Mouse (Mus musculus): Measurements from ENCODE around the gene Srsf4. TPM values are rescaled to one million over a fixed set of nuclear protein-coding genes. Genes with fewer than 3 reads are reported as not detected.

The Srsf4 gene
- polyA plus RNA-seq (2015; fragmentation: Nextera tagmentation; extraction: Ambion mirVana) = 117 and 119 TPM in 2 replicates

GRCm38 (mm10) chr4:131873293-131874168 lies at the start of gene Srsf4:
Srsf4 (plus strand) TSS chr4:131873617.
- H3K9ac ChIP-seq = peak within 1 kb of the TSS; percentile 100
- WGBS = 2% methylated on average over 64 of the region's 116 CpGs
- no peaks in the 10 kb centered on the region for H3K9me3 ChIP-seq
- peaks cover 37% of the 10 kb centered on the region for H3K4me1 ChIP-seq
- ATAC-seq (ENCODE audit: borderline replicate concordance, extremely low read depth, low FRiP score, low TSS enrichment) = peak; percentile 98
- no peaks in the 10 kb centered on the region for H3K27me3 ChIP-seq
- no peaks in the 10 kb centered on the region for H3K36me3 ChIP-seq
- peak within 1 kb of the TSS; percentile 98 for H3K4me3 ChIP-seq
- H3K27ac ChIP-seq = peak within 1 kb of the TSS; percentile 100
- H3K4me2 ChIP-seq = peak within 1 kb of the TSS; percentile 65

GRCm38 (mm10) chr4:131824939-131825338 lies 48.5 kb upstream of the Srsf4 start:
- Histone ChIP-seq H3K4me1 (peaks cover 13% of the 10 kb centered on the region), H3K36me3 (no peaks in the 10 kb centered on the region), H3K9ac (no peak overlapping the region), H3K9me3 (no peaks in the 10 kb centered on the region), H3K27me3 (no peaks in the 10 kb centered on the region), H3K4me2 (no peak overlapping the region), H3K27ac (no peak overlapping the region), H3K4me3 (no peak overlapping the region)
- WGBS = 72% methylated on average over 3 of the region's 3 CpGs
- ATAC-seq (ENCODE audit: borderline replicate concordance, extremely low read depth, low FRiP score, low TSS enrichment) = no peak

- Histone ChIP-seq H3K27me3 (no peaks in the 10 kb centered on the region), H3K4me1 (peaks cover 13% of the 10 kb centered on the region), H3K27ac (no peak overlapping the region), H3K4me2 (no peak overlapping the region), H3K4me3 (no peak overlapping the region), H3K9me3 (no peaks in the 10 kb centered on the region), H3K36me3 (no peaks in the 10 kb centered on the region), H3K9ac (no peak overlapping the region)
- 36% methylated on average over 8 of the region's 8 CpGs for WGBS
- ATAC-seq (ENCODE audit: borderline replicate concordance, extremely low read depth, low FRiP score, low TSS enrichment) = no peak
Observed at GRCm38 (mm10) chr4:131825830-131826229, 47.6 kb upstream of the Srsf4 start.

DNA sequence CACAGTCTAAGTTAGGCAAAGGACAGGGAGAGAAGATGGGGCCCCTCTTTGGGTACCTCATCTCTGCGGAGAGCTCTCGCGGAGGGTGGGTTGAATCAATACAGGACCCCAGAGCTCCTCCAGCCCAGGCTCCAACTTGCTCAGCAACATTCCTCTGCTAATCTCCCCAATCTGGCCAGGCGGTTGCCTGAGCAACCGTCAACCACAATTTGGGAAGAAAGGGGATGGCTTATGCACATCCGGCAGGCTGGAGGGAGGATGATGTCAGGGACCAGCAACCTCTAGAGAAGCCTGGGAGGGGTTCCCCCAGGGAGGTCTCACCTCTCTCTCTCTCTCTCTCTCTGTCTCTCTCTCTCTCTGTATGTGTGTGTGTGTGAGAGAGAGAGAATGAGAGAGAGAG lies 46.5 kb upstream of the Srsf4 start:
- Histone ChIP-seq H3K9ac (no peak overlapping the region), H3K4me2 (0 out of 2 replicates have a peak overlapping the region, but pooled peaks have one; percentile 18), H3K4me1 (peaks cover 13% of the 10 kb centered on the region), H3K4me3 (no peak overlapping the region), H3K27ac (0 out of 2 replicates have a peak overlapping the region, but pooled peaks have one; percentile 35), H3K27me3 (no peaks in the 10 kb centered on the region), H3K9me3 (no peaks in the 10 kb centered on the region), H3K36me3 (no peaks in the 10 kb centered on the region)
- ATAC-seq (ENCODE audit: borderline replicate concordance, extremely low read depth, low FRiP score, low TSS enrichment) = peak; percentile 58; the same call in 1 of the 2 replicates
- WGBS = 14% methylated on average over 6 of the region's 6 CpGs

DNA sequence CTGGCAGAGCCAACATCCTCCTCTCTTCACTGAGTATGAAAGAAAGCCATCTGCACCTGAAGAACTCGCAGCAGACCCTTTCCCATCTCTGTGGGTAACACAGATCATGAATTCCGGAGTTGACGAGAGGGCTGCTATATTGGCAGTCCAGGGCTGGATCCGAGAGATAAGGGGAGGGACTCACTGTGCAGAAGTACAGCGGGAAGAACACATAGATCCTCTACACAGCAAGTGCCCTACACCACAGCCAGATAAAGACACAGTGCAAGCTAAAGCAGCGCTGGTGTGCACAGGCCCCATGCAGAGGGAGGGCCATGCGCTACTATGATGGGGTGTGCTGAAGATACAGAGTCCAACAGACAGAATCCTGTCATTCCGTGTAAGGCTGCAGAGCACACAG lies 44.3 kb upstream of the Srsf4 start:
- no peaks in the 10 kb centered on the region for H3K9me3 ChIP-seq
- peaks cover 16% of the 10 kb centered on the region for H3K4me1 ChIP-seq
- H3K4me3 ChIP-seq = no peak overlapping the region
- H3K36me3 ChIP-seq = no peaks in the 10 kb centered on the region
- no peak overlapping the region for H3K4me2 ChIP-seq
- no peak for ATAC-seq (ENCODE audit: borderline replicate concordance, extremely low read depth, low FRiP score, low TSS enrichment)
- no peaks in the 10 kb centered on the region for H3K27me3 ChIP-seq
- H3K9ac ChIP-seq = no peak overlapping the region
- 60% methylated on average over 8 of the region's 8 CpGs for WGBS
- H3K27ac ChIP-seq = no peak overlapping the region

DNA sequence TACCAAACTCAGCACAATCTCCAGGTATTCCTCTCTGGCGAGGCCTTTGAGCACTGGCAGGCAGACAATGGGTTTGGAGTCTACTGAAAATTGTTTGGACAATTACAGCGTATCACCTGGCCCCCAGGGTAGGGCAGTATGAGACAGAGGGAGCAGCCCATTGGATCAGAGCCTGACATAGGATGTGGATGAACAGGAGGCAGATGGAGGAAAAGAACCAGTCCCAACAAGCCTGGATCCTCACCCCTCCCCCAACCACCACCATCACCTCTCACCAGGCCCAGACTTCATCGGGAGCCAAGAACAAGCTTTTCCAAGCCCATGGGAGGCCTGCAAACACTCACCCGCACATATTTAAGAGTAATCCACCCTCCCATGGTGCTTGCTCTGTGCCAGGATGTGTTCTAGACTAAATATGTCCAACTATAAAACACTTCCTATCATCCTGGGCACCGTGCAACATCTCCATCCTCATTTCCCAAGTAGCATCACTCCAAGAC lies 41.8 kb upstream of the Srsf4 start:
- H3K36me3 ChIP-seq = no peaks in the 10 kb centered on the region
- ATAC-seq (ENCODE audit: borderline replicate concordance, extremely low read depth, low FRiP score, low TSS enrichment) = no peak
- peaks cover 23% of the 10 kb centered on the region for H3K4me1 ChIP-seq
- no peak overlapping the region for H3K27ac ChIP-seq
- no peaks in the 10 kb centered on the region for H3K9me3 ChIP-seq
- no peak overlapping the region for H3K4me2 ChIP-seq
- no peak overlapping the region for H3K9ac ChIP-seq
- H3K27me3 ChIP-seq = peaks cover 17% of the 10 kb centered on the region
- H3K4me3 ChIP-seq = no peak overlapping the region
- WGBS = 58% methylated on average over 5 of the region's 5 CpGs

DNA sequence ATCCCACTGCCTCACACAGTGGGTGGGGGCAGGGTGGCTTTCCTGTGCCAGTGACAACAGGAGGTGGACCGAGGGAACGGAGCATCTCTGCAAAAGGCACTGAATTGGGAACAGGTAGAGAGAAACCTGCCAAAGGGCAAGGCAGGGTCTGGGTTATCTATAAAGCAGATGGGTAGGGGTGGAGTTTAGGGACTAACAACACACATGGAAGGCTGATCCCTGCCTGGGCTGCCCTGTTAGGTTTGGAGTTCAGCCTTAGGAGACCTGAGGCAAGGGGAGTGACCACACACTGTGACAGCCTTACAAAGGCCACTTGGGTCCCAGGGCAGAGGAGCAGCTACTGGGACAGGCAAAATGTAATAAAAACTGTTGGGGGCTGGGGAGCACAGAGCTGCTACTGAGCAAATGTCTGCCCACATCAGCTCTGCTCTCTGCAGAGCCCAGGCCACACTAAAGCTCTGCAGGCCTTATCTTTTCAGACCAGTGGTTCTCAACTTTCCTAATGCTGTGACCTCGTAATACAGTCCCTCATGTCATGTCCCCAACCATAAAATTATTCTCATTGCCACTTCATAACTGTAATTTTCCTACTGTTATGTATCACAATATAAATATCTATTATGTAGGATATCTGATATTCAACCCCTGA lies 40.5 kb upstream of the Srsf4 start:
- no peaks in the 10 kb centered on the region for H3K36me3 ChIP-seq
- ATAC-seq (ENCODE audit: borderline replicate concordance, extremely low read depth, low FRiP score, low TSS enrichment) = no peak
- H3K9me3 ChIP-seq = no peaks in the 10 kb centered on the region
- H3K4me1 ChIP-seq = peaks cover 24% of the 10 kb centered on the region
- H3K9ac ChIP-seq = no peak overlapping the region
- no peak overlapping the region for H3K27ac ChIP-seq
- no peak overlapping the region for H3K4me3 ChIP-seq
- 70% methylated on average over 3 of the region's 3 CpGs for WGBS
- peaks cover 26% of the 10 kb centered on the region for H3K27me3 ChIP-seq
- H3K4me2 ChIP-seq = no peak overlapping the region

- WGBS = 25% methylated on average over 9 of the region's 9 CpGs
- no peak overlapping the region for H3K27ac ChIP-seq
- H3K36me3 ChIP-seq = no peaks in the 10 kb centered on the region
- no peak overlapping the region for H3K4me3 ChIP-seq
- H3K4me2 ChIP-seq = no peak overlapping the region
- H3K9ac ChIP-seq = no peak overlapping the region
- H3K27me3 ChIP-seq = peaks cover 34% of the 10 kb centered on the region
- H3K9me3 ChIP-seq = no peaks in the 10 kb centered on the region
- no peak for ATAC-seq (ENCODE audit: borderline replicate concordance, extremely low read depth, low FRiP score, low TSS enrichment)
- H3K4me1 ChIP-seq = peaks cover 30% of the 10 kb centered on the region
Observed at GRCm38 (mm10) chr4:131833971-131834609, 39.3 kb upstream of the Srsf4 start.

DNA sequence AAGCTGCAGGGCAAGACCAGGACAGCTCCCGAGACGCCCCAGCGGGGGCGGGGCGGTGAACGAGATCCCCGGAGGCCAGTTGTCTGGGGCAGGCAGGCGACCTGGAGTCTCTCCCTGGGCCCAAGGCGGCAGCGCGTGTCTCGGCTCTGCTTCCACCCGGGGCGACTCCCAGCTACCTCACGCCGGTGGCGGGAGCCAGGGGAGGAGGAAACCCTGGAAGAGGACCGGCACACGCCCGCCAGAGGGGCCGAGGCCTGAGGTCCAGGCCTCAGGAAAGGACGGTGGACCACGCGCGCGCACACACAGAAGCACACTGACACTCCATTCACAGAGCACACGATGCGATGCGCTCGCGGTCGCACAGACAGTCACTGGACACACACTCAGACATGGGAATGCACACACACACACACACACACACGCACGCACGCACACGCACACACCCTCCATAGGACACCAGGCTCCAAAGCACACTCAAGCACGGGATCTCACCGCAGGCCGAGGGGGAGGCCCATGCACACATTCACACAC lies 37.0 kb upstream of the Srsf4 start:
- Histone ChIP-seq H3K27me3 (peaks cover 42% of the 10 kb centered on the region), H3K4me3 (peak overlapping the region; percentile 70), H3K9me3 (no peaks in the 10 kb centered on the region), H3K4me1 (peaks cover 30% of the 10 kb centered on the region), H3K36me3 (no peaks in the 10 kb centered on the region), H3K9ac (peak overlapping the region; percentile 79), H3K27ac (no peak overlapping the region), H3K4me2 (peak overlapping the region; percentile 97)
- ATAC-seq (ENCODE audit: borderline replicate concordance, extremely low read depth, low FRiP score, low TSS enrichment) = peak; percentile 33; the same call in 1 of the 2 replicates
- WGBS = 1% methylated on average over 34 of the region's 39 CpGs

DNA sequence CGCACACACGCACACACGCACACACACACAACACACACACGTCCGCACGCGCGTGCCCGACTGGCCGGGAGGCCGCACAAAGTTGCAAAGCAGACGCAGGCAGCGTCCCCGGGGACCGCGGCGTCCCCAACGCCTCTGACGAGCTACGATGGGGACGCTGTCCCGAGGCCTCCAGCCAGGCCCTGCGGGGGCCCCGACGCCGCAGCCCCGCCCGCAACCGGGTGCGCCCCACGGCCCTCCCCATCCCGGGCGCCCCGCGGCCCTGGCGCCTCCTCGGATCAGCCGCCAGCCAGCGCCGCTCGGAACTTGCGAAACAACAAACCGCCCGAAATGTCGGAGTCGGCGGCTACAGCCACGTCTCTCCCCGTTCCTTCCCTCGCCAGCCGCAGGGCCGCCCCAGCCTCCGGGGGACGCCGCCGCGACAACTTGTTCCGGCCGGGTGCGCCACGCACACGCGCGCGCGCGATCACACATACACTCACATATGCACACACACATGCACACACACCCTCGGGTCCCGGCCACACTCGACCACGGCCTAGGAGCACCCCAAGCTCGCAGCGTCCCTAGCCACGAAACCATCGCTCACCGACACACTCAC lies 36.4 kb upstream of the Srsf4 start:
- Histone ChIP-seq H3K4me1 (peaks cover 30% of the 10 kb centered on the region), H3K9ac (peak overlapping the region; percentile 79), H3K4me3 (peak overlapping the region; percentile 70), H3K36me3 (no peaks in the 10 kb centered on the region), H3K4me2 (peak overlapping the region; percentile 97), H3K27ac (no peak overlapping the region), H3K27me3 (peaks cover 46% of the 10 kb centered on the region), H3K9me3 (no peaks in the 10 kb centered on the region)
- under 1% methylated on average over 72 of the region's 76 CpGs for WGBS
- ATAC-seq (ENCODE audit: borderline replicate concordance, extremely low read depth, low FRiP score, low TSS enrichment) = peak; percentile 19; the same call in 1 of the 2 replicates

- Histone ChIP-seq H3K27ac (no peak within 1 kb of the TSS), H3K4me2 (peak within 1 kb of the TSS; percentile 97), H3K4me3 (peak within 1 kb of the TSS; percentile 70), H3K36me3 (no peaks in the 10 kb centered on the region), H3K27me3 (peaks cover 48% of the 10 kb centered on the region), H3K4me1 (peaks cover 32% of the 10 kb centered on the region), H3K9ac (peak within 1 kb of the TSS; percentile 79), H3K9me3 (no peaks in the 10 kb centered on the region)
- WGBS = under 1% methylated on average over 65 of the region's 72 CpGs
- ATAC-seq (ENCODE audit: borderline replicate concordance, extremely low read depth, low FRiP score, low TSS enrichment) = peak; percentile 85
Observed at GRCm38 (mm10) chr4:131837872-131838524, 35.4 kb upstream of the Srsf4 start, which contains the start of gene Ptpru. Ptpru (minus strand) TSS chr4:131838288.
